Mouse (Mus musculus) bone marrow, adult 2 months (tissue): Measurements from ENCODE around the gene Dnase2a.

Source experiments
- CTCF ChIP-seq: fragments of 200-500 bp; IDR thresholded peaks from 2 replicates; pipeline ENCODE4 v1.5.1; 2011; ENCODE audit warnings: low read length, control low read depth; ENCODE audit not compliant: control insufficient read depth, insufficient read depth
- POLR2A ChIP-seq: fragments of 200-500 bp; IDR thresholded peaks from 2 replicates; pipeline ENCODE4 v1.6.1; 2011; ENCODE audit warnings: low read depth, mild to moderate bottlenecking, control low read depth, low read length, borderline replicate concordance; ENCODE audit not compliant: control insufficient read depth

- TF ChIP-seq CTCF (peak; percentile 37; the same call in 1 of the 2 replicates), POLR2A (no peak)
These were observed 5.6 kb downstream of the Dnase2a start for GRCm38 (mm10) chr8:84913960-84914359.
